Mouse (Mus musculus) frontal cortex, adult 2 months (tissue): ENCODE measurements around the gene Rufy4. TPM values are rescaled to one million over a fixed set of nuclear protein-coding genes. Genes with fewer than 3 reads are reported as not detected.

ENCODE experiments used
- DNase-seq, 2 experiments: peaks; one replicate each; pipeline ENCODE4 v3.0.0; 2022; ENCODE audit warnings: low spot score in 1 of 2; ENCODE audit errors: extremely low spot score in 1 of 2
- polyA plus RNA-seq: library from polyadenylated mRNA; depleted of rRNA; stranded (reverse); fragments of >200 nt; gene quantifications from 2 replicates; pipeline ENCODE4 v1.2.3, GENCODE M21; 2012; rRNA removed

Gene Rufy4
- polyA plus RNA-seq, 1 experiment, result 0.08 TPM

DNA sequence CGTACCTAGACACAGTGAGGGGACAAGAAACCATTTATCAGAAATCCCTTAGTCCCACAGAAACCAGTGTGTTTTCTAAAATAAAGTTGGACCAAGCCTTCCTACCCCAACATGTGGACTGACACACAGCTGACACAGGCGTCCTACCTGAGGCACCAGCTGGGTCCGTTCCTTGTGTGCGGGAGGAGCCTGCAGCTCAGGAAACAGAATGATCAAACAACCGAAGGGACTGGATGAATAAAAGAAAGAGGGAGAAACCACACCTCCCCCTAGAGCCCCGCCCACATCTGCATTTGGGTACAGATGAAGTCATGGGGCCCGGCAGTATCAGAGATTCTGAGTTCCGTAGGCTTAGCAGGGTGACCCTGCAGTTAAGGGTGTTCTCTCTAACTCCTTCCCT is 69.1 kb downstream of the Rufy4 start, which contains the start of gene Cxcr1:
Gene Cxcr1 (minus strand): TSS at position 187 of the 400 bp plus-strand sequence.
- DNase-seq, result no peak

DNA sequence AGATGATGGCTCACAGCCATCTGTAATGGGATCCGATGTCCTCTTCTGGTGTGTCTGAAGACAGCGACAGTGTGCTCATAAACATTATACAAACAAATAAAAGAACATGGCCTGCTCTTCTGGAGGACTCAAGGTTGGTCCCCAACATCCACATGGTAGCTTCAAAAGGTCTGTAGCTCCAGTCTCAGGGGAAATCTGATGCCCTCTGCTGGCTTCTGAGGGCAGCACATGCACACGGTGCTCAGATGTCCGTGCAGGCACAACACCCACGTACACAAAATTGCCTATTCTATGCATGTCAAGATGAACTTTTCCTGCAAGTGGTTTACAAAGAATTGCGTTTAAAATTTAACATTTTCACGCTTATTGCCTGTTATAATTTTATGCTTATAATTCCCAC is 70.6 kb downstream of the Rufy4 start:
- no peak for DNase-seq

DNA sequence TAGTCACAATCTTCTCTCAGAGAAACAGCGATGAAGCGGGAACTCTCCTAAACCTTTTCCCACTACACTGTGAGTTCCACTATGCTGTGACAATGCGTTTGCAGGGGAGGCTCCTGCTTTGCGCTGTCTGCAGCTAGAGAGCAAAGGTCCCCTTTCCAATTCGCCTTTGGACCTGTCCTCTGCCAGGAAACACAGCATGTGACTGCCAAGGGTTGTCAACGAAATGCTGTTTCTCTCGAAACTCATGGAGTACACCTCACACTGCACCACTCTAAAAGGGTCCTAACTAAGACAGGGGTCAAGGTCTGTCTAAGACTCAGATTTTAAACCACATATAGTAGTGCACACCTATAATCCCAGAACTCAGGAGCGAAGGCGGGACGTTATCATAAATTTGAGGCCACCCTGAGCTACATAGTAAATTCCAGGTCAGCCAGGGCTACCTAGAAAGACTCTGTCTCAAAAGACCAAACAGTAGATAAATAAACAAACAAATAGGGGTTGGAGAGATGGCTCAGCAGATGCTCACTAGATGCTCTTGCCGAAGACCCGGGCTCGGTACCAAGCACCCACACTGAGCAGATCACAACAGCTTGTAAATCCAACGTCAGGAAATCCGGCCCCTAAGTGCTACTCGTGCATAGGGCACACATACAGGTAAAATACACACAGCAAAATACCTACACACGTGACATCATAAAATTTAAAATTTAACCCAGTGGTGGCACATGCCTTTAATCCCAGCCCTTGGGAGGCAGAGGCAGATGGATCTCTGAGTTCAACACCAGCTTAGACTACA is 71.5 kb downstream of the Rufy4 start:
- no peak for DNase-seq

Other genes with a start within 250 kb of the Rufy4 start
- gene Tns1, start 1.1 kb upstream of the Rufy4 start, polyA plus RNA-seq, result 22.4 and 25.7 TPM in 2 replicates
- 0.04 and 0.19 TPM in 2 replicates for gene Cxcr2, start 28.4 kb downstream of the Rufy4 start, polyA plus RNA-seq
- not detected in 2 replicates for gene Cxcr1, start 69.1 kb downstream of the Rufy4 start, polyA plus RNA-seq
- 213 and 235 TPM in 2 replicates for gene Arpc2, start 110.5 kb downstream of the Rufy4 start, polyA plus RNA-seq
- 0.14 TPM in 1 of 2 replicates, not detected in the other for gene Gpbar1, start 153.0 kb downstream of the Rufy4 start, polyA plus RNA-seq
- 182 and 184 TPM in 2 replicates for gene Aamp, start 159.2 kb downstream of the Rufy4 start, polyA plus RNA-seq
- 110 and 135 TPM in 2 replicates for gene Pnkd, start 159.4 kb downstream of the Rufy4 start, polyA plus RNA-seq
- 25.7 and 33.6 TPM in 2 replicates for gene Tmbim1, start 180.1 kb downstream of the Rufy4 start, polyA plus RNA-seq
- 5.3 and 6.0 TPM in 2 replicates for gene Catip, start 236.6 kb downstream of the Rufy4 start, polyA plus RNA-seq
- 5.5 and 9.1 TPM in 2 replicates for gene Slc11a1, start 249.7 kb downstream of the Rufy4 start, polyA plus RNA-seq